Mouse (Mus musculus) forebrain, postnatal 0 days (tissue): ENCODE measurements at regions not wholly inside any gene's neighbourhood (a gene's known extent, or its start where the extent isn't known, plus 50 kb on each side); places are given as distances from the start of the nearest gene placed in this dataset.

Experiments used
- ATAC-seq: fragments of 200-750 bp; cut with Nextera tagmentation; 2 replicates; pipeline ENCODE4 v1.8.0; 2017; ENCODE audit warnings: mild to moderate bottlenecking, moderate library complexity
- DNase-seq: peaks from one replicate; pipeline ENCODE4 v3.0.0-alpha.2; 2015
- H3K27ac ChIP-seq: fragments of 300-500 bp; sonication (generic); 2 replicates; pipeline ENCODE4 v1.5.1; 2014; ENCODE audit warnings: low read depth, mild to moderate bottlenecking, antibody characterized with exemption, low read length, moderate library complexity, mixed read lengths
- H3K27me3 ChIP-seq: fragments of 300-500 bp; sonication (generic); 2 replicates; pipeline ENCODE4 v1.6.1; 2014; ENCODE audit warnings: mild to moderate bottlenecking, low read length, mixed read lengths; ENCODE audit not compliant: insufficient read depth
- H3K36me3 ChIP-seq: fragments of 300-500 bp; sonication (generic); 2 replicates; pipeline ENCODE4 v1.6.1; 2014; ENCODE audit warnings: mild to moderate bottlenecking, moderate library complexity; ENCODE audit not compliant: insufficient read depth
- H3K4me1 ChIP-seq: fragments of 300-500 bp; sonication (generic); 2 replicates; pipeline ENCODE4 v1.6.1; 2014; ENCODE audit warnings: antibody characterized with exemption; ENCODE audit not compliant: insufficient read depth
- H3K4me2 ChIP-seq: fragments of 300-500 bp; sonication (generic); 2 replicates; pipeline ENCODE4 v1.6.1; 2014; ENCODE audit warnings: low read depth, mild to moderate bottlenecking, moderate library complexity
- H3K4me3 ChIP-seq: fragments of 300-500 bp; sonication (generic); 2 replicates; pipeline ENCODE4 v1.5.1; 2014; ENCODE audit warnings: low read depth, low read length, mixed read lengths
- H3K9ac ChIP-seq: fragments of 300-500 bp; sonication (generic); 2 replicates; pipeline ENCODE4 v1.6.1; 2014; ENCODE audit warnings: mild to moderate bottlenecking
- H3K9me3 ChIP-seq: fragments of 300-500 bp; sonication (generic); 2 replicates; pipeline ENCODE4 v1.6.1; 2016; ENCODE audit warnings: low read length
- CTCF ChIP-seq: sonication (generic); IDR thresholded peaks from 2 replicates; pipeline ENCODE4 v1.5.1; 2016; ENCODE audit warnings: antibody characterized with exemption, control low read depth, low read depth
- WGBS: fragments of 180-500 bp; shearing (Covaris S2); extraction: QIAGEN DNeasy Blood & Tissue Kit; methylation state at CpG from one replicate; pipeline ENCODE4 v1.1.7; 2014; 5-methylcytosine and 5-hydroxymethylcytosine counted together

DNA sequence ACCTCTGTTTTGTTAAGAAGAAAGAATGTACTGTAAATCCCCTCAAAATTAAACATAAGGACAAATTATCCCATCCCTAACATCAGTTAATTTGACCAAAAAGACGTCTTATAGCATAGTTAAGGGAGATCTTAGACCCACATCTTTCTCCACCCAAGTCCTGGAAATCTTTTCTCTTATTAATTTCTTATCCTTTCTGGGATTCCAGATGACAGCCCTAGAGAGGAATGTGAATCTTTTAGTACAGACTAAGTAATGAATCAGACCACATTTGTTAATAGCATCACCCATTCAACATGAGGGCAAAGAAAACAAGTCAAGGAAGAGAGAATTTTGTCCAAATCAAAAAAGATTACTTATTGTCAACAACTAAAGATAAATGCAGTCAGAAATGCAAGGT is 817.2 kb downstream of the A830018L16Rik start:
- H3K27me3 ChIP-seq = no peaks in the 10 kb centered on the region
- no peak overlapping the region for H3K27ac ChIP-seq
- WGBS = 69% methylated on average over 1 of the region's 1 CpGs
- H3K9ac ChIP-seq = no peak overlapping the region
- H3K4me1 ChIP-seq = no peaks in the 10 kb centered on the region
- DNase-seq (no peak), ATAC-seq (no peak)
- TF ChIP-seq CTCF = no peak
- no peaks in the 10 kb centered on the region for H3K9me3 ChIP-seq
- H3K36me3 ChIP-seq = no peaks in the 10 kb centered on the region
- no peak overlapping the region for H3K4me3 ChIP-seq
- H3K4me2 ChIP-seq = no peak overlapping the region

DNA sequence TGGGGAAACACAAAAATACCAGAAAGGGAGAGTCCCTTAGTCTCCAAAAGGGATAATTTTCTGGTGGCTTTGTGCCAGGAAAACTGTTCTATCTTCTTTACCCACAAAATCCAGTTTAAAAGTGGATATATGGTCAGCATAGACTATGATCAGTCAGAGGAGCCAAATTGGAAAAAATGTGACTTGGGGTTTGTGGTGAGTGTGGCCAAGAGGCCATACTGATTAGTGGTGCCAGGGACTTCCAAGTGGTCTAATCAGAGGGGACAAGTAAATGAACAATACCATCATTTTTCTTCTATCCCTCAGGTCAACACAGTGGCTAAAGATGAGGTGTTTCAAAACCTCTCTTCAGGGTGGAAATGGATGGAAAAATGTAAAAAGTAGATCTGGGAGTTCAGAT is 828.2 kb downstream of the A830018L16Rik start:
- ATAC-seq = no peak
- Histone ChIP-seq H3K4me3 (no peak overlapping the region), H3K4me2 (no peak overlapping the region), H3K27me3 (no peaks in the 10 kb centered on the region), H3K9ac (no peak overlapping the region), H3K36me3 (no peaks in the 10 kb centered on the region), H3K9me3 (no peaks in the 10 kb centered on the region), H3K27ac (no peak overlapping the region), H3K4me1 (no peaks in the 10 kb centered on the region)
- no peak for DNase-seq
- no peak for TF ChIP-seq CTCF

DNA sequence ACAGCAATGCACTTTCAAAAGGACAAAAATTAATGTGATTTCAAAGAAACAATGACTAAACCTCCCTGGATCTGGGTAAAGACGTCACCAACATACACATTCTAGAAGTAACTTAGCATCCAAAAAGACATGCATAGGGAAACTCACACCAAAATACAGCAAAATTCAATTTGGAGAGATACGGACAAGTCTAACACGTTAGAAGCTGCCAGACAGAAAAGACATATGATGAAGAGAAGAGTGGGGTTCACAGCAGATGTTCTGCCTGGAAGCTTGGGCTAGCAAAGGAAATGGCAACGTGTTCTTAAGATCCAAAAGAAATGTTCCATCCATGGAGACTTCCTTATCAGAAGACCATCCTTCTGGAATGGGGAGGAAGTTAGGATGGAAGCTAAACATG is 868.6 kb downstream of the A830018L16Rik start:
- H3K4me2 ChIP-seq = no peak overlapping the region
- H3K4me1 ChIP-seq = no peaks in the 10 kb centered on the region
- H3K27ac ChIP-seq = no peak overlapping the region
- no peak overlapping the region for H3K9ac ChIP-seq
- H3K4me3 ChIP-seq = no peak overlapping the region
- peak; percentile 47; the same call in 1 of the 2 replicates for ATAC-seq
- no peak for TF ChIP-seq CTCF
- H3K36me3 ChIP-seq = no peaks in the 10 kb centered on the region
- peak; percentile 5 for DNase-seq
- no peaks in the 10 kb centered on the region for H3K9me3 ChIP-seq
- whole genome bisulfite sequencing = 72% methylated on average over 4 of the region's 4 CpGs
- no peaks in the 10 kb centered on the region for H3K27me3 ChIP-seq

DNA sequence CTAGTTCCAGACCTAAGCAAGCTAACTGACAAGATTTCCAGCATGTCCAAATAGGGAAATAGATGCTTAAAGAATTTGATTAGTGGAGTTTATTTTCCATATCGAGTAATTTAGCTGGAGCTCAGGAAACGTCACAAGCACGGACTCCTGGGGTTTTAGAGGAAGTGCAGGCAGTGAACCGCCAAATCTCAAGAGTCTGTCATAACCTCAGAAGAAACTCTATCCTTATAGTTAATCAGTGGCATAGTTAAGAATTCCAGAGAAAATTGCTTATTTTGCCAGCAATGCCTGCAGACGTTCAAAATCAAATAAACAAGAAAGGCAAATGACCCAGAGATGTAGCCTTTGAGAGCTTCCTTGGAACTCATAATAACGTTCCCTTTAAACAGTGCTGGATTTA is 871.6 kb downstream of the A830018L16Rik start:
- no peak overlapping the region for H3K4me3 ChIP-seq
- 66% methylated on average over 6 of the region's 6 CpGs for WGBS
- no peak overlapping the region for H3K9ac ChIP-seq
- DNase-seq (no peak), ATAC-seq (no peak)
- H3K4me1 ChIP-seq = no peaks in the 10 kb centered on the region
- H3K9me3 ChIP-seq = no peaks in the 10 kb centered on the region
- no peak overlapping the region for H3K4me2 ChIP-seq
- no peak overlapping the region for H3K27ac ChIP-seq
- TF ChIP-seq CTCF = no peak
- H3K36me3 ChIP-seq = no peaks in the 10 kb centered on the region
- H3K27me3 ChIP-seq = no peaks in the 10 kb centered on the region

DNA sequence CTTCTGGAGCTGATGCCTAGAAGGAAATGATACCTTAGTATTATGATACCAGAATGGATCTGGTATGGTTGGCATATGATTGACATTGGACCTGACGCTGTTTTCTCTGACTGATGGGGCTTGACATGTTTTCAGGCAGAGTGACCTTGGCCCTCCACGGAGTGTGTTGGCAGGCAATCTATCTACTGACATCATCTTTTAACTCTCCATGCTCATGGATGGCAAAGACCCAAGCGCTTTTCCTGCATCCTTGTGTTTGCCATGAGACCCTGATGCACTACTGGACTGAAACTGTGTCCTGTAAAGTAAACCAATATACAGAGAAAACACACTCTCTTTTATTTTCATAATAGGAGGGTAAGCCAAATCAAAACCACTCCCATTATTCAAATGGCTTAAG is 872.1 kb downstream of the A830018L16Rik start:
- Histone ChIP-seq H3K27me3 (no peaks in the 10 kb centered on the region), H3K4me3 (no peak overlapping the region), H3K9ac (no peak overlapping the region), H3K4me2 (no peak overlapping the region), H3K9me3 (no peaks in the 10 kb centered on the region), H3K36me3 (no peaks in the 10 kb centered on the region), H3K4me1 (no peaks in the 10 kb centered on the region), H3K27ac (no peak overlapping the region)
- DNase-seq = peak; percentile 3
- TF ChIP-seq CTCF = no peak
- no peak for ATAC-seq
- WGBS = 66% methylated on average over 3 of the region's 3 CpGs

DNA sequence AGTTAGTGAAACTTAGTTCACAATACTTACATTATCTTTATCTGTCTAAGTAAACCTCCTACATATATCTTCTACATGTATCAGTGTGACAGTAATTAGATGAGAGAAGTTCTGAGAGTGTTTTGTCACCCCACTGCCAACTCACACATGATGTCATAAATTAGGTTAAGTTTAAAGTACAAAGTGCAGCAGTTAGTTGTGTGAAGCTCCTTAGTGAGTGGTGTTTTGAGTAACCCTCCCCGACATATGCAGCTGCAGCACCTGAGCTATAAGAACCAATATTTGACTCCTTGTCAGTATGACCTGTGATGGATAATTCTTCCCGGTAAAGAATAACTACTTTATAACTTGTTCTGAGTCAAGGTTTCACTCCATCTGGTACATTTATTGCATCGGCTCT is 874.6 kb downstream of the A830018L16Rik start:
- no peak overlapping the region for H3K9ac ChIP-seq
- no peaks in the 10 kb centered on the region for H3K4me1 ChIP-seq
- ATAC-seq = no peak
- no peaks in the 10 kb centered on the region for H3K9me3 ChIP-seq
- no peaks in the 10 kb centered on the region for H3K36me3 ChIP-seq
- H3K27me3 ChIP-seq = no peaks in the 10 kb centered on the region
- DNase-seq = no peak
- H3K4me2 ChIP-seq = no peak overlapping the region
- no peak overlapping the region for H3K27ac ChIP-seq
- no peak for TF ChIP-seq CTCF
- WGBS = 90% methylated on average over 3 of the region's 3 CpGs
- no peak overlapping the region for H3K4me3 ChIP-seq

DNA sequence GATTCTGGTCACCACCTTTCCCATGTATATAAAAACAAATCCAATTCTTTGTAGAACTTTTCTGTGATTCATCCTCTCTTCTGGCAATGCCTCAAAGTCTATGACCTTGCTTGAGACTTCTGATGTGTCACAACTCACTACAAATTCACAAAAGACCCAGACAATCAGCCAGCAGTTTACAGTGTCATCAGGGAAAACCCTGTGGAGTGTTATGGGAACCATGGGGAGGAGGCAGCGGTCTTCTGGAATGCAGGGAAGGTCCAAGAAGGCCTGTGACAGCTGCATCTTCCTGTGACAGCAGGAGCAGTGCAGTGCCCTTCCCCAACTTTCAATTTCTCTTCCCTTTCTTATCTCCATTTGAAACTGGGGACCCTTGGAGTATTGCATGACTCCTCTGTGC is 877.9 kb downstream of the A830018L16Rik start:
- Histone ChIP-seq H3K4me1 (no peaks in the 10 kb centered on the region), H3K9ac (no peak overlapping the region), H3K9me3 (no peaks in the 10 kb centered on the region), H3K36me3 (no peaks in the 10 kb centered on the region), H3K4me2 (no peak overlapping the region), H3K27me3 (no peaks in the 10 kb centered on the region), H3K4me3 (no peak overlapping the region), H3K27ac (no peak overlapping the region)
- WGBS = 68% methylated on average over 1 of the region's 1 CpGs
- ATAC-seq (no peak), DNase-seq (no peak)
- no peak for TF ChIP-seq CTCF

DNA sequence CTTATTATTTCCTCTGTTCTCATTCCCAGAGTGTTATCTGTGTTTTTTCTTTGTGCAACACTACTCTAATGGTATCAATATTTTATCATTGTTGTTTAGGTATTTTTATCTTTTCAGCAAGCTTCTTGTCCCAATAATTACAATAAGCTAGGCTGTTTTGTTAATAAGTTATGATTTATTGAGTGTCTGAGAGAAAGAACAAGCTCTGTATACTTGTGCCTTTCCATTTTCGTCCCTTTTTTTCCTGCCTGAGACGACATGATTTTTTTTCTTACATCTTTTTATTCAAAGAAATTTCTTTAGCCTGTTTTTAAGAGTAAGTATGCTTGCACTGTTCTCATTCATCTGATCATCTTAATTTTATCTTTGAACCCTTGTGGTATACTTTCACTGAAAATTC is 904.1 kb downstream of the A830018L16Rik start:
- ATAC-seq = no peak
- WGBS = 86% methylated on average over 2 of the region's 2 CpGs
- H3K27me3 ChIP-seq = no peaks in the 10 kb centered on the region

More for the DNA sequence above, 904.1 kb downstream of the A830018L16Rik start:
- no peak for DNase-seq
- Histone ChIP-seq H3K36me3 (no peaks in the 10 kb centered on the region), H3K4me3 (no peak overlapping the region), H3K4me1 (no peaks in the 10 kb centered on the region), H3K9me3 (no peaks in the 10 kb centered on the region), H3K27ac (no peak overlapping the region), H3K9ac (no peak overlapping the region), H3K4me2 (no peak overlapping the region)
- TF ChIP-seq CTCF = no peak
